ENCODE assay signal across 24 mouse cellular contexts in the genomic region with DNA sequence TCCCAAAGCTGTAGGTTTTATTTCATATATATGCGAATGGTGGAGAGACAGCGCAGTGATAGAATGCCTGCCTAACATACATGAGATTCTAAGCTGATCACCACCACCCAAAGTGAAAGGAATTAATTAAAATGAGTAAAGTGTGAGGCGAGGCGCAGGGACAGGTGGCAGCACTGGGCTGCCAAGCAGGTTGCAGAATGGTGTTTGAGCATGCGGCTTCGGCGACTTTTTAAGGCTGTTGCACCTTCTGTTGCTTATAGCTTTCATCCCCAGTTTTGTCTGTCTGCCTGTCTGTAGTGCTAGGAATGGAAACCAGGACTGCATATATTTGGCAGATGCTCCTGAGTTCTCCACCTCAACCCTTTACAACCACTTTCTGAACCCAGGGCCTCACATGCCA. TPM values are rescaled to one million over a fixed set of nuclear protein-coding genes. Genes with fewer than 3 reads are reported as not detected.
DNase-seq lines count a peak whose midpoint lies in the region; ATAC-seq and TF ChIP-seq lines count a peak whose summit lies in the region.
"Had no signal": no experiment of that assay in that cellular context is flagged by ENCODE, and none has a peak within 500 bp of the region (broad histone marks: within the 10 kb centered on the region; RNA-seq: fewer than 3 reads in every experiment).

No protein-coding gene starts in this region.

- H3K27me3 ChIP-seq in forebrain, postnatal 0 days (ENCODE audit: insufficient read depth, low read length): no peaks in the 10 kb centered on the region
- H3K27me3 ChIP-seq: hindbrain, embryonic 15.5 days; kidney, embryonic 15.5 days; liver, embryonic 15.5 days; lung, embryonic 15.5 days; midbrain, embryonic 15.5 days; neural tube, embryonic 12.5 days had no signal

- H3K4me3 ChIP-seq in forebrain, postnatal 0 days (ENCODE audit: low read depth, low read length): no peak overlapping the region
- H3K4me3 ChIP-seq: embryonic facial prominence, embryonic 10.5 days; heart, embryonic 10.5 days; hindbrain, embryonic 15.5 days; kidney, embryonic 15.5 days; liver, embryonic 15.5 days; lung, embryonic 15.5 days; midbrain, embryonic 15.5 days; neural tube, embryonic 12.5 days had no signal

- H3K4me2 ChIP-seq in forebrain, postnatal 0 days (ENCODE audit: low read depth): no peak overlapping the region
- H3K4me2 ChIP-seq: hindbrain, embryonic 15.5 days; kidney, embryonic 15.5 days; liver, embryonic 15.5 days; lung, embryonic 15.5 days; midbrain, embryonic 15.5 days; neural tube, embryonic 12.5 days had no signal

- H3K9ac ChIP-seq in forebrain, postnatal 0 days: no peak overlapping the region
- H3K9ac ChIP-seq: hindbrain, embryonic 15.5 days; kidney, embryonic 15.5 days; liver, embryonic 15.5 days; lung, embryonic 15.5 days; midbrain, embryonic 15.5 days; neural tube, embryonic 12.5 days had no signal

- H3K9me3 ChIP-seq in forebrain, postnatal 0 days (ENCODE audit: low read length): no peaks in the 10 kb centered on the region
- H3K9me3 ChIP-seq: embryonic facial prominence, embryonic 10.5 days; heart, embryonic 10.5 days; hindbrain, embryonic 15.5 days; kidney, embryonic 15.5 days; liver, embryonic 15.5 days; lung, embryonic 15.5 days; midbrain, embryonic 15.5 days; neural tube, embryonic 12.5 days had no signal

- intact Hi-C loops in left cerebral cortex, postnatal 36 days (cut with DNase I): no loop called here
- intact Hi-C loops in left cerebral cortex, postnatal 4 days (cut with DNase I): no loop called here

- 55% methylated on average over 7 of the region's 7 CpGs for WGBS in forebrain, postnatal 0 days

- H3K4me1 ChIP-seq in forebrain, postnatal 0 days (ENCODE audit: insufficient read depth): 0 out of 2 replicates have a peak, but pooled peaks cover 1% of the 10 kb centered on the region
- H3K4me1 ChIP-seq: kidney, embryonic 15.5 days; midbrain, embryonic 15.5 days; neural tube, embryonic 12.5 days had no signal

- DNase-seq in cerebellum, adult 18-20 months: peak; percentile 39
- no peak for DNase-seq in cerebellum, adult 9-11 months
- DNase-seq in frontal cortex, postnatal 14 days (ENCODE audit: low spot score in 2 of 2): no peak
- peak; percentile 30 to 49 for DNase-seq in left cerebral cortex, postnatal 36 days (ENCODE audit: low spot score in 2 of 2)
- no peak for DNase-seq in left cerebral cortex, postnatal 4 days
- peak; percentile 71 for DNase-seq in forebrain, postnatal 0 days
- DNase-seq in retina, postnatal 1 day: no peak
- DNase-seq: adrenal gland, postnatal 25 days; cerebellum, adult 9-10 months; heart, postnatal 4 days; kidney, adult 11 months; kidney, postnatal 4 days; thymus, postnatal 25 days had no signal

- peak overlapping the region; percentile 9; the same call in 1 of the 2 replicates for H3K27ac ChIP-seq in forebrain, postnatal 0 days (ENCODE audit: low read depth, low read length)
- H3K27ac ChIP-seq: embryonic facial prominence, embryonic 10.5 days; heart, embryonic 10.5 days; hindbrain, embryonic 15.5 days; kidney, embryonic 15.5 days; liver, embryonic 15.5 days; lung, embryonic 15.5 days; macrophage; midbrain, embryonic 15.5 days; neural tube, embryonic 12.5 days had no signal

- peak; percentile 30 for TF ChIP-seq CTCF in forebrain, postnatal 0 days (IDR thresholded peaks at IDR 0.05; ENCODE audit: low read depth)

- H3K36me3 ChIP-seq in forebrain, postnatal 0 days (ENCODE audit: insufficient read depth): no peaks in the 10 kb centered on the region
- H3K36me3 ChIP-seq: embryonic facial prominence, embryonic 10.5 days; heart, embryonic 10.5 days; hindbrain, embryonic 15.5 days; kidney, embryonic 15.5 days; liver, embryonic 15.5 days; lung, embryonic 15.5 days; midbrain, embryonic 15.5 days; neural tube, embryonic 12.5 days had no signal

- ATAC-seq in frontal cortex, adult (ENCODE audit: low TSS enrichment): peak; percentile 35; the same call in 1 of the 2 replicates
- peak; percentile 68 for ATAC-seq in forebrain, postnatal 0 days
- ATAC-seq: midbrain, embryonic 15.5 days had no signal

RNA-seq across cellular contexts. Expression of a gene that starts 7.5 kb away (rescaled TPM):
- total RNA-seq in left cerebral cortex, postnatal 36 days (2021): 10 to 100 TPM; 12.9 to 13.5 TPM
- 1 to 10 TPM; 5.0 to 5.8 TPM for total RNA-seq in left cerebral cortex, postnatal 4 days (2021)
- 3.9 and 4.9 TPM in 2 replicates for total RNA-seq in forebrain, postnatal 0 days (2014; rRNA removed)
- polyA plus RNA-seq in forebrain, postnatal 0 days (2015; fragmentation: Nextera tagmentation; extraction: Ambion mirVana): 2.4 and 3.1 TPM in 2 replicates

RNA-seq across cellular contexts. Expression of a gene that starts 7.8 kb away (rescaled TPM):
- total RNA-seq in left cerebral cortex, postnatal 36 days (2021): 10 to 100 TPM; 16.7 to 19.3 TPM
- 10 to 100 TPM; 12.9 to 13.8 TPM for total RNA-seq in left cerebral cortex, postnatal 4 days (2021)
- 14.8 and 15.0 TPM in 2 replicates for total RNA-seq in forebrain, postnatal 0 days (2014; rRNA removed)
- polyA plus RNA-seq in forebrain, postnatal 0 days (2015; fragmentation: Nextera tagmentation; extraction: Ambion mirVana): 2.6 and 3.8 TPM in 2 replicates
- total RNA-seq: granulocyte monocyte progenitor cell, adult 5-6 weeks had no signal

RNA-seq across cellular contexts. Expression of a gene that starts 31.8 kb away (rescaled TPM):
- total RNA-seq in left cerebral cortex, postnatal 36 days (2021): 10 to 100 TPM in 1 of 2 experiments, 1 to 10 TPM in 1; 7.9 to 11.8 TPM
- 10 to 100 TPM in 1 of 2 experiments, 1 to 10 TPM in 1; 9.4 to 12.4 TPM for total RNA-seq in left cerebral cortex, postnatal 4 days (2021)
- 3.5 and 7.5 TPM in 2 replicates for total RNA-seq in forebrain, postnatal 0 days (2014; rRNA removed)
- polyA plus RNA-seq in forebrain, postnatal 0 days (2015; fragmentation: Nextera tagmentation; extraction: Ambion mirVana): 8.6 and 10.6 TPM in 2 replicates

Comparison
In these comparisons a context has a peak if more than half of its experiments do, and no peak if none do; other contexts are left out.
1. DNase-seq: peak in cerebellum, adult 18-20 months (2 of 2), left cerebral cortex, postnatal 36 days (2 of 2) and forebrain, postnatal 0 days (single experiment); none in cerebellum, adult 9-11 months (single experiment), frontal cortex, postnatal 14 days (0 of 2), left cerebral cortex, postnatal 4 days (single experiment) and retina, postnatal 1 day (single experiment).